Mouse (Mus musculus) embryonic stem cell, embryonic (primary cell): ENCODE results near the gene Zmat5.

Experiments used
- CTCF ChIA-PET, 4 experiments: fragments of 300-600 bp in 2 of 4; fragments of 350-600 bp in 2 of 4; sonication (Branson Sonifier 250); formaldehyde crosslinking; loops; one replicate each; lab custom pipeline; 2022; ENCODE audit warnings: inconsistent platforms in 2 of 4; lab: Charles Lee
- POLR2A ChIA-PET, 4 experiments: fragments of 300-600 bp in 2 of 4; fragments of 350-600 bp in 2 of 4; sonication (Branson Sonifier 250); formaldehyde crosslinking; loops; one replicate each; lab custom pipeline; 2022; ENCODE audit warnings: antibody characterized with exemption in 4 of 4, inconsistent platforms in 1 of 4; lab: Charles Lee

Gene Zmat5

DNA sequence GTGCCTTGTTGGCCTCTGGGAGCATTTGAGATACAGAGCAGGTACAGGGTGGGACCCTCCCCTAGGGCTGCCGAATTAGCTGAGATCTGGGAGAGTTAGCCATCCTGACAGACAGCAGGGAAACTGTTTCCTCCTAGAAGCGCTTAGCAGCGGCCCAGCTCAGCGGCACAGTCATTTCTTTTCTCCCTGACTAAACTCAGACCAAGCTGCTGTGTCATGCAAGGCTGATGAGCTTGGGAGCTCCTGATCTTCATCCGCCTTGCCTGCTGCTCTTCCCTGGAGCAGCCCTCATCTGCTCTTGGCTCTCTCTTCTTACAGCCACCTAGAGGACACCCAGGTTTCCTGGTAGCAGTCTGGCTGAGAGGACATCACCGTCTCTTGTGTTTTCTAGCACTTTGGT is 20.3 kb upstream of the Zmat5 start:
- POLR2A ChIA-PET, result interaction anchor here in 1 of 4 experiments (2.2 kb wide), 1 partner anchor 10 kb away, joined by 6 read pairs; no protein-coding TSS in a partner anchor
- CTCF ChIA-PET, result interaction anchor here in 1 of 4 experiments (1.5 kb wide), 1 partner anchor 137 kb away, joined by 3 read pairs; no protein-coding TSS in a partner anchor

DNA sequence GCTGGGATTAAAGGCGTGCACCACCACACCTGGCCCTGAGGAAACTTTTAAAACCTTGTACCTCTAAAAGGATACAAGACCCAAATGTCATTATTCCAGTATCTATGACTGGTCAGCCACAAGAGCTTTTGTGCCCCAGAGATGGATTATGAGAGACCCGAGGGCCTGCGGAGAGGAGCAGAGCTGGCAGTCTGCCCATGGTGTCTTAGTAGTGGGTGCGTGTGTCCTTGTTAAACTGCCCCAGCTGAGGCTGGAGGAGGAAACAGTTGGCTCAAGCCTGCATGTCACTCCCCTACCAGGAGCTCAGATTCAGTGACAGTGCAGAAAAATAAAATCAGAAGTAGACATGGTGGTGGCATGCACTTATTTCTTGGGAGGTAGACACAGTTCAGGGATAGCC is 19.4 kb upstream of the Zmat5 start:
- ChIA-PET POLR2A (interaction anchor here in 1 of 4 experiments (0.7 to 2.2 kb wide), 3 partner anchors 9 to 118 kb away, joined by 3 to 6 read pairs (median 4); no protein-coding TSS in a partner anchor), CTCF (interaction anchor here in 2 of 4 experiments (0.6 to 1.5 kb wide), 2 partner anchors 136 to 817 kb away, joined by 3 read pairs; no protein-coding TSS in a partner anchor)

DNA sequence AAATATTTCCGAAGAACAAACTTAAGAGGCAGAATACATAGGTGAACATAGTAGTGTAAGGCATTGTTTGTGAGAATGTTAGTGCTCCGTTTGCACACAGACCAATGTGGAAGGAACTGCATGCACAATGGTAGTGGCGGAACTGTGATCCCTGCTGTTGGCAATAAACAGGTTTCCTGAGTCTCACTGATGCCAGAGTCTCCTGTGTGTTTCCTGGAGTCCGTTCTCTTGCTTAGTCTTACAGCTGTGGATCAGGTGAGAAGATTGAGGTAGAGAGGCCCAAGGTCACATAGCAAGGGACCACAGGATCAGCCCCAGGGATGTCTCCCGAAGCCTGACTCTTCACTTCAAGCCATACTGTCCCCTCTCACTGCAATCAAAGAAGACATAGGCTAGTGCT is 19.0 kb upstream of the Zmat5 start:
- ChIA-PET POLR2A (interaction anchor here in 2 of 4 experiments (0.7 to 4.7 kb wide), 7 partner anchors 7 to 119 kb away, joined by 3 to 38 read pairs (median 4); partner anchors contain the start of gene Ascc2 (in 1 of the 2)), CTCF (interaction anchor here in 1 of 4 experiments (0.6 kb wide), 1 partner anchor 818 kb away, joined by 3 read pairs; no protein-coding TSS in a partner anchor)

DNA sequence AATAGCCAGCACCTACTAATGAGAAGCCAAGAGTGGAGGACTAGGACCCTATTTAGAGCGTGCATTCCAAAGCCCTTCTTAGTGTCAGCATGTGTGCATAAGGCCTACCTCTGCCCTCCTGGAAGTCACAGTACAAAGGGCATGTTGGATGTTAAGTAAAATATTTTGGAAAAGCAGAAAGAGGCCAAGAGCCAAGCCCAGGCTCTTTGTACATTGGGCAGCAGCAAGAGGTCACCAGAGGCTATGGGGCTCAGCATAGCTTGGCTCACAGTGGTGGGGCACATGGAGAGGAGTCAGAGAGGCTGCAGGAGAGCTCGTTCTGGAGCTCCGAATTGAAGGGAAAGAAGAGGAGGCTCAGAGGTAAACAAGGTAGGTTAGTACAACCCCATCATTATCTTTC is 17.5 kb upstream of the Zmat5 start:
- ChIA-PET CTCF (interaction anchor here in 1 of 4 experiments (1.2 kb wide), 1 partner anchor 50 kb away, joined by 3 read pairs; no protein-coding TSS in a partner anchor), POLR2A (interaction anchor here in 3 of 4 experiments (0.7 to 4.7 kb wide), 10 partner anchors 9 to 79 kb away, joined by 3 to 38 read pairs (median 4); partner anchors contain the start of genes Ascc2 (in 2 of the 3), Uqcr10 (in 1 of the 3) and Zmat5 (in 1 of the 3))

DNA sequence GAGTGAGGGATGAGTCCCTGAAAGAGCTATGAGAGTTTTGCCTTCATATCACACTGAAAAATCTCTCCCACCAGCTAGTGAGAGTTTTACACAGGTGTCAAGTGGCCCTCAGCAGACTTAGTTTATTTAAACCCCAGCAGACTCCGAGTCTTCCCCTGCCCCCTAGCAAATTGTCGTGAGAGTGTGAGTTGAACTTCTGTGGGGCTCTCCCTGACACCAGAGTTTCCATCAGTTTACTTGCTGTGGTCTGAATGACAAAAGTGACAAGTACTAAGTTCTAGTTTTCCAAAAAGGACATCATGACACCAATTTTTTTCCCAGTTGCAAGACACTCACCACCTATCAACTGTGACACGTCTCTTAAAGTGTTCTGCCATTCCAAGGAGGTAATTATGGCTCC is 16.6 kb upstream of the Zmat5 start:
- ChIA-PET CTCF (no interaction called here), POLR2A (interaction anchor here in 2 of 4 experiments (0.6 to 4.7 kb wide), 5 partner anchors 9 to 1834 kb away, joined by 3 to 38 read pairs (median 4); partner anchors contain the start of genes Ascc2 (in 1 of the 2), Uqcr10 (in 1 of the 2) and Zmat5 (in 1 of the 2))

DNA sequence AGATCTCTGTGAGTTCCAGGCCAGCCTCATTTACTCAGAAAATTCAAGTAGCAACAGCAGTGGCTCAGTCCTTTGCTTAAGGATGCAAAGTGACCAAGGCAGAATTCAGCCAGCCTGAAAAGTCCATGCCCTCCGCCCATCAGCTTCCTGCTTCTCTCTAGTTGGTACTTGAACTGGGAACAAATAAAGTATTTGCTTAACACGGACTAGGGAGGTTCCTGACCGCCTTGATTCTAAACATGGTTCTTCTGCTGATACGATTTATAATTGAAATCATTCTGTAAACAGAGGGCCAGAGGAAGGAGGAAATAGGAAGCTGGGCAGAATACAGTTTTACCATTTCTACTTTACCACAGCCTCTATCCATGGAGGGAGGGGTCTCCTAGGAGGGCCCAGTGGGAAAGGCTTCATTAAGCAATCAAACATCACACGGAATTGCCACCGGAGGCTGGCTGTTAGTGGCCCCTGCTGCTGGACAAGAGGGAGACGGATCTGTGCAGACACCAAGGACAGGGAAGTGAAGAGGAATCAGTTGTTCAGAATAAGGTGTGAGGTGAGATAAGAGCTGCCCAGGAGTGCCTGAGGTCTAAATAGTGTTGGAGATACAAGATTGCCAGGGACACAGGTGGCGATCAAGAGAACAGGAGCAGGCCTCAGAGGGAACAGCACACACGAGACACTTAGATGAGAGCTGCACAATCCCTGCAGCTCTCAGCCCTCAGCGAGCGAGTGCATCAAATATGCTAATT is 15.7 kb upstream of the Zmat5 start:
- POLR2A ChIA-PET, result interaction anchor here (0.5 to 4.7 kb wide), 17 partner anchors 9 to 1812 kb away, joined by 3 to 38 read pairs (median 4); partner anchors contain the start of genes Ascc2 (in 1 of the 4), Uqcr10 (in 1 of the 4) and Zmat5 (in 1 of the 4)
- CTCF ChIA-PET, result interaction anchor here (0.6 to 1.2 kb wide), 6 partner anchors 9 to 430 kb away, joined by 3 to 5 read pairs (median 3); no protein-coding TSS in a partner anchor

DNA sequence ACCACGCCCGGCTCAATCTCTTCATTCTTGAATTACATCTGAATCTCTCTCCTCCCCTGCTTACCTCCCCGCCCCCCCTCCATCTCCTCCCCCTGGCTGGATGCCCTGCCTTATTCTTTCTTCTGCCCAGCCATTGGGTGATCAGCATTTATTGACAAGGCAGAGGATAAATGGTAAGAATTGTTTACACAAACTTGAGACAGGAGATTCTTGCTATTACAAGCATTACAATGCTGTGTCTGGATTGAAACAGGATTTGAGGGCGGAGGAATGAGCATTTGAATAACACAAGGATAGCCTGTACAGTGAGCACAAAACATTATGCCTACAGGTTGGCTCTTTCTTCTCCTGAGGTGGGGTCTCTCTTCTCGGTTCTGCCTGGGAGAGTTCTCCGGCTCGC is 14.1 kb upstream of the Zmat5 start:
- POLR2A ChIA-PET, result interaction anchor here (0.6 to 5.3 kb wide), 20 partner anchors 8 to 444 kb away, joined by 3 to 63 read pairs (median 4); partner anchors contain the start of genes Ascc2 (in 3 of the 4), Uqcr10 (in 3 of the 4), Zmat5 (in 3 of the 4) and Mtmr3 (in 1 of the 4)
- CTCF ChIA-PET, result interaction anchor here in 3 of 4 experiments (0.6 to 1.2 kb wide), 6 partner anchors 10 to 1051 kb away, joined by 3 to 7 read pairs (median 4); no protein-coding TSS in a partner anchor

DNA sequence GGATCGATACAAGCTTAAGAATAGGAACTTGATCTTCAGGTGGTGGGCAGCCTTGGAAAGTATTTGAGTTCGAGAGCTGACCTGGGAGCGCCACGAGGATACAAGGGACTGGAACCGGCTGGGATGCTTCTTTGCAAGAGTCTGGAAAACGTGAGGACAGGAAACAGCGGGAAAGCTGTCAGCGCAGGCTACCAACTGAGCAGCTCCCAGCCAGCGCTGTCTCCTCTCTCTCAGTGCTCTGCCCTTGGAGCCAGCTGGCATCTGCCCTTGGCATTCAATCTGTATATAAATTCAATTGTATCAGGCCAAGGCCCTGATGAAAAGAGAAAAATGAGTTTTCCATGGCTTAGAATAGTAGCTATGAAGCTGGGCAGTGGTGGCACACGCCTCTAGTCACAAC is 13.3 kb upstream of the Zmat5 start:
- ChIA-PET CTCF (interaction anchor here (0.6 to 1.2 kb wide), 9 partner anchors 11 to 472 kb away, joined by 3 to 7 read pairs (median 3); no protein-coding TSS in a partner anchor), POLR2A (interaction anchor here in 3 of 4 experiments (0.6 to 5.3 kb wide), 25 partner anchors 9 to 412 kb away, joined by 3 to 63 read pairs (median 4); partner anchors contain the start of genes Ascc2 (in 3 of the 3), Uqcr10 (in 3 of the 3), Zmat5 (in 3 of the 3) and Hormad2 (in 1 of the 3))

DNA sequence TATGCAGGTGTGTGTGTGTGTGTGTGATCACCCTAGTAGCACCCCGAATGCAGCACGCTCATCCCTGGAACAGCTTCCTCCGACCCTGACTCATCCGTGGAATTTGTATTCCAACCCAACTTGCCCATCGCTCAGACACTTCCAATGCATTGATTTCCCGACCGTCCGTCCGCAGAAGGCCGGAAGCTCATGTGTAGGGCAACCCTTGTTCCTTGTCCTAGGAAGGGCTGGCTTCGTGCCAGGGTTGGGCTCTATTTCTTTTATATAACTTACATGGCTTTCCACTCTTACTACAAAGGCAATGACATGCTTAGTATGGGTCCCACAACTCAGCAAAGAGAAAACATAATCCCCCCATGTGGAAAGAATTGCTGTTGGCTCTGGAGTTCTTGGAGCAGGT is 12.3 kb upstream of the Zmat5 start:
- ChIA-PET POLR2A (interaction anchor here in 3 of 4 experiments (0.6 to 5.3 kb wide), 16 partner anchors 9 to 118 kb away, joined by 3 to 63 read pairs (median 5); partner anchors contain the start of genes Ascc2 (in 3 of the 3), Uqcr10 (in 2 of the 3), Zmat5 (in 2 of the 3) and Mtmr3 (in 1 of the 3)), CTCF (interaction anchor here in 1 of 4 experiments (1.0 kb wide), 1 partner anchor 182 kb away, joined by 4 read pairs; the partner anchor contains the start of gene Nipsnap1)

DNA sequence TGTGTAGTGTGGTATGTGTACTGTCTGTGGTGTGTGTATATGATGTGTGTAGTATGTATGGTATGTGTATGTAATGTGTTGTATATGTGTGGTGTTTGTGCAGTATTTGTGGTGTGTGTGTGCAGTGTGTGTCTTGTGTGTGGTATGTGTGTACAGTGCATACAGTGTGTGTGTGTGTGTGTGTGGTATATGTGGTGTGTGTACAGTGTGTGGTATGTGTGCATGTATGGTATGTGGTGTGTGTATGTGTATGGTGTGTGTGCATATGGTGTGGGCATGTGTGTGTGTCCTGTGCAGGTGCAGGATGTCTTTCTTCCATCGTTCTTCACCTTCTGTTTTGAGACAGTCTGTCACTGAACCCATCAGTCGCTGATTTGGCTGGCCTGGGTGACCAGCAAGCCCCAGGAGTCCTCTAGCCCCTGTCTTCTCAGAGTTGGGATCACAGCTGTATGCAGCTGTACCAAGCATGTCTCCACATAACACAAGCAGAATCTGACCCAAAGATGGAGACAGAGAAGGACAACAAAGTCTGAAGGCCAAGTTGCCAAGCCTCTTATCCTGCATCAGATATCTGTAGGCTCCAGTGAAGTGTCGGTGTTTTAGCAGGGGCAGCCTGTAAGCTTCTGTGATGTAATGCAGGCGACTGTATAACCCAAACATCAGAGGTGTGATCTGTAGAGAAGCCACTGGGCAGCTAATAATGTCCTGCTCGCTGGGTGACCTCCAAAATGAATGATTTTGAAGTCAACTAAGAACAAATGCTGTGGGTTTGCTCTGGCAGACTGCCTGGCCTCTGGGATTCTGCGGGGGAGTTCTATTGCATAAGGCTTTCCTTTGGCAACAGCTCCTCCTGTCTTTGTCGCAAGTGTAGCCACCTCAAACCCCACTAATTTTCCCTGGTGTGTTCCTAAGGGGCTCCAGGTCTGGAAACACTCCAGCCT is 7.2 kb upstream of the Zmat5 start:
- ChIA-PET CTCF (interaction anchor here in 1 of 4 experiments (0.6 to 0.8 kb wide), 2 partner anchors 8 to 19 kb away, joined by 3 read pairs; no protein-coding TSS in a partner anchor), POLR2A (interaction anchor here in 3 of 4 experiments (0.6 to 1.6 kb wide), 6 partner anchors 10 to 437 kb away, joined by 3 to 6 read pairs (median 4); partner anchors contain the start of gene Ascc2 (in 1 of the 3))

DNA sequence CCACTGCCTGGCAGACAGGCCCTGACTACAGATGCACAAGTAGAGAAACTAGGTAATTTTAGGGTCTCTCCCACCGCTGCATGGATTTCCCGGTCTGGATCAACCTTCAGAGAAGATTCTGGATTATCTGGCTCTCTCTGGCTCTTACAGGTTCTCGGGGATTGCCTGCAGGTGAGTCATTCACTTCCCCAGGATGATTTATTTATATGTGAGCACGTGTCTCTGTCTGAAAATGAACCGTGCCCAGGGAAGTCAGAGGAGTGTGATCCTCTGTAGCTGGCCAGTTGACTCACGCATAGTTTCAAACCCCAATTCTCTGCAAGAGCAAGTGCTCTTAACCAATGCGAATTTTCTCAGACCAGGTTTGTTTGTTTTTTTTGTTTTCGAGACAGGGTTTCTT is 3.8 kb upstream of the Zmat5 start:
- POLR2A ChIA-PET, result interaction anchor here in 3 of 4 experiments (0.6 to 6.7 kb wide), 9 partner anchors 8 to 264 kb away, joined by 3 to 47 read pairs (median 4); partner anchors contain the start of gene Mtmr3 (in 1 of the 3)
- CTCF ChIA-PET, result interaction anchor here in 1 of 4 experiments (0.7 kb wide), 1 partner anchor 481 kb away, joined by 8 read pairs; no protein-coding TSS in a partner anchor

DNA sequence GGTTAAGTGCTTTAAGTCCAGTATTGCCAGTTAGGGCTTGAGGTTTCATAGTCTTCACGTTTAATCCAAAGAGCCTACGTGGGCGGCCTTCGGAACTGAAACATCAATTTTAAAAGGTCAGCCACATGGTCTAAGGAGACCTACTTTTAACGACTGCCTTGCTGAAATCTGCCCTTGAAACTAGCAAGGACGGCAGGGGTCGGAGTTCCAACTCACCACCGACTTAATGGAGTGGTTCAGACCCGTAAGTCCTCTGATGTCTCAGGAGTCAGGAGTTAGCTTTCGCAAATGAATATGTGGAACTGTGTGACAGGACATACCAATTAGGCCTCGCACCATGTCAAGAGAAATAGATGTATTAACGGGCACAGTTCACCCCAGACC is 798 bp upstream of the Zmat5 start:
- ChIA-PET CTCF (interaction anchor here in 1 of 4 experiments (0.6 kb wide), 1 partner anchor 36 kb away, joined by 3 read pairs; no protein-coding TSS in a partner anchor), POLR2A (interaction anchor here in 3 of 4 experiments (1.0 to 8.4 kb wide), 8 partner anchors 11 to 401 kb away, joined by 3 to 63 read pairs (median 6); no protein-coding TSS in a partner anchor)

DNA sequence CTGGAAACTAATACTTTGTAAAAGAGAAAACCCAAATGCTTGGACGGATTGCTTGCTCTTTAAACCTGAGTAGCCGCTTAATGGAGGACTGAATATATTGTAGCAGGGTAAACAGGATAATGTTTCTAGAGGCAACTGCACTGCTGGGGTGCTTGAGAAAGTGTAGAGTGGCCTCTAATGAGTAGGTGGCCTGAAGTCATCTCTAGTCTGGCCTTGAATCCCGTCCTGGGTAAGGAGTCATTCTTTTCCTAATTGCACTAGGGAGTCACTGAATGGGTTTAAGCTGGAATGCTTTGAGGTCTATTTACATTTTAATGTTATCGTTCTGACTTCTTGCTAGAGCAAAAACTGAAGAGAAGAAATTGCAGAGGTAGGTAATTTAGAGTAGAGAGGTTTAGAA is 700 bp downstream of the Zmat5 start:
- POLR2A ChIA-PET, result interaction anchor here in 3 of 4 experiments (0.6 to 8.4 kb wide), 33 partner anchors 9 to 407 kb away, joined by 3 to 63 read pairs (median 4); partner anchors contain the start of gene Ascc2 (in 2 of the 3)
- CTCF ChIA-PET, result interaction anchor here in 1 of 4 experiments (1.3 kb wide), 1 partner anchor 30 kb away, joined by 3 read pairs; no protein-coding TSS in a partner anchor

DNA sequence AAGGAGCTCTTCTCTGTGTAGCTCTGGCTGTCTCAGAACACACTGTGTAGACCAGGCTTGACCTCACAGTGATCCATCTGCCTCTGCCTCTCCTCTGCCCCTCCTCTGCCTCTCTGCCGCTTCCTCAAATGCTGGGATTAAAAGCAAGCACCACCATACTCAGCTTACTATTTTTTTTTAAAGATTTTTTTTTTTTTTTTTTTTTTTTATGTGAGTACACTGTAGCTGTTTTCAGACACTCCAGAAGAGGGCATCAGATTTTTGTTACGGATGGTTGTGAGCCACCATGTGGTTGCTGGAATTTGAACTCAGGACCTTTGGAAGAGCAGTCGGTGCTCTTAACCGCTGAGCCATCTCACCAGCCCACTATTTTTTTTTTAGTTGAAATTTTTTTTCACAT is 5.7 kb downstream of the Zmat5 start:
- ChIA-PET POLR2A (interaction anchor here (0.5 to 8.4 kb wide), 17 partner anchors 8 to 1171 kb away, joined by 3 to 63 read pairs (median 4); no protein-coding TSS in a partner anchor), CTCF (interaction anchor here (0.6 to 1.6 kb wide), 17 partner anchors 11 to 645 kb away, joined by 3 to 16 read pairs (median 5); no protein-coding TSS in a partner anchor)

DNA sequence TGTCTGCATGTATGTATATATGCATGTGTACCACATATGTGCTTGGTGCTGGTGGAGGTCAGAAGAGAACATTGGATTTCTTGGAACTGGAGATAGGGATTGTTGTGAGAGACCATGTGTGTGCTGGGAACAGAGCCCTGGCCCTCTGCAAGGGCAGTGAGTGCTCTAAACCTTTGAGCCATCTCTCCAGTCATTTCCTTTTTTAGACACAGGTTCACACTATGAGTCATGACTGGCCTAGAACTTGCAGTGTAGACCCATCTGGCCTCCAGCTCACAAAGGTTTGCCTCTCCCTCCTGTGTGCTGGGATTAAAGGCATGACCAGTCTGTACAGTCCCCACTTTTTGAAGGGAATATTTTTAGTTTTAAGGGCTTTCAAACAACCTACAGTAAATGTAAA is 8.3 kb downstream of the Zmat5 start:
- ChIA-PET POLR2A (interaction anchor here in 2 of 4 experiments (0.8 to 1.4 kb wide), 3 partner anchors 18 to 99 kb away, joined by 3 read pairs; no protein-coding TSS in a partner anchor), CTCF (no interaction called here)

DNA sequence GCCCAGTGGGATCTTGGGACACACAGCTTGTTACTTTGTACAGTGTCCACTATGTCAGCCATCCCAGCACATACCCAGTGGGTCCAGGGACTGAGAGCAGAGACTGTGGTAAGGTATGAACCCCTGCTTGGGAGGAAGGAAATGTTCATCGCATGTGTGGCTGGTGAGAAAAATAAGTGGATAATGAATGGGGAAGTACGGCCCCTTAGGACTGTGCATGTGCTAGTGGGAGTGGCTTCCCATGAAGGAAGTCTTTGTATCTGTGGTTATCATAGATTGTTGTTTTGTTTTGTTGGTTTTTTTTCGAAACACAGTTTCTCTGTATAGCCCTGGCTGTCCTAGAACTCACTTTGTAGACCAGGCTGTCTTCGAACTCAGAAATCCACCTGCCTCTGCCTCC is 10.2 kb downstream of the Zmat5 start:
- ChIA-PET POLR2A (interaction anchor here in 1 of 4 experiments (1.3 kb wide), 1 partner anchor 9 kb away, joined by 3 read pairs; no protein-coding TSS in a partner anchor), CTCF (no interaction called here)
